Mouse (Mus musculus) ES-E14 (cell line): Measurements from ENCODE around the gene Nhp2. TPM values are rescaled to one million over a fixed set of nuclear protein-coding genes. Genes with fewer than 3 reads are reported as not detected.

Source experiments
- DNase-seq: peaks from one replicate; pipeline ENCODE4 v3.0.0-alpha.2; 2013; ENCODE audit warnings: low read depth, low spot score
- H3K27ac ChIP-seq: 2 replicates; pipeline ENCODE4 v1.5.1; 2012; ENCODE audit warnings: low read depth, mild to moderate bottlenecking, low read length, moderate library complexity, mixed read lengths; ENCODE audit not compliant: poor library complexity, insufficient read depth, severe bottlenecking
- H3K36me3 ChIP-seq: 2 replicates; pipeline ENCODE4 v1.6.1; 2012; ENCODE audit warnings: mild to moderate bottlenecking, low read length, moderate library complexity, mixed read lengths; ENCODE audit not compliant: control insufficient read depth, poor library complexity, insufficient read depth, severe bottlenecking
- H3K4me1 ChIP-seq, 2 experiments: fragments of 150-350 bp in 1 of 2; sonication (generic) in 1 of 2; 2 replicates each; pipeline ENCODE4 v1.6.1; 2012; ENCODE audit warnings: low read length in 2 of 2, mild to moderate bottlenecking in 1 of 2, mixed read lengths in 1 of 2; ENCODE audit not compliant: control insufficient read depth in 2 of 2, insufficient read depth in 2 of 2, poor library complexity in 1 of 2
- H3K4me3 ChIP-seq, 2 experiments: fragments of 150-350 bp in 1 of 2; sonication (generic) in 1 of 2; 2 replicates each; pipeline ENCODE4 v1.5.1; 2012; ENCODE audit warnings: low read length in 2 of 2, low read depth in 1 of 2, mild to moderate bottlenecking in 1 of 2, mixed read lengths in 1 of 2; ENCODE audit not compliant: insufficient read depth in 1 of 2, poor library complexity in 1 of 2, severe bottlenecking in 1 of 2
- H3K9ac ChIP-seq: 2 replicates; pipeline ENCODE4 v1.6.1; 2012; ENCODE audit warnings: low read depth, mild to moderate bottlenecking, low read length, mixed read lengths; ENCODE audit not compliant: poor library complexity, insufficient read depth, severe bottlenecking
- H3K9me3 ChIP-seq: fragments of 150-350 bp; sonication (generic); 2 replicates; pipeline ENCODE4 v1.6.1; 2012; ENCODE audit warnings: low read depth, mild to moderate bottlenecking, low read length; ENCODE audit not compliant: control insufficient read depth, insufficient read depth
- CHD2 ChIP-seq: IDR thresholded peaks from 2 replicates; pipeline ENCODE4 v1.6.1; 2014; ENCODE audit warnings: mild to moderate bottlenecking, low read depth, low read length, inconsistent platforms
- HCFC1 ChIP-seq: IDR thresholded peaks from 2 replicates; pipeline ENCODE4 v1.6.1; 2012; ENCODE audit warnings: low read length, inconsistent platforms, borderline replicate concordance; ENCODE audit not compliant: insufficient read depth
- MAFK ChIP-seq: IDR thresholded peaks from 2 replicates; pipeline ENCODE4 v1.6.1; 2014; ENCODE audit warnings: mild to moderate bottlenecking, low read depth, low read length, inconsistent platforms; ENCODE audit not compliant: insufficient read depth
- ZC3H11A ChIP-seq: IDR thresholded peaks from 2 replicates; pipeline ENCODE4 v1.6.1; 2012; ENCODE audit warnings: low read depth, mild to moderate bottlenecking, inconsistent platforms, low read length, borderline replicate concordance
- ZNF384 ChIP-seq: IDR thresholded peaks from 2 replicates; pipeline ENCODE4 v1.6.1; 2012; ENCODE audit warnings: low read depth, low read length, inconsistent platforms
- in situ Hi-C, 2 experiments: fragments of 600-800 bp; cut with MboI; formaldehyde crosslinking; loops; one replicate each; pipeline ENCODE4 v1.15.1; 2025; ENCODE audit warnings: low sequenced_read_pairs in 2 of 2, inconsistent platforms in 1 of 2; ENCODE audit not compliant: unreplicated experiment in 2 of 2
- total RNA-seq: library from RNA; depleted of rRNA; stranded (reverse); fragments of 300-350 nt; gene quantifications from 2 replicates; pipeline ENCODE4 v1.2.3, GENCODE M21; 2012

Gene Nhp2
- total RNA-seq, 1 experiment, result 452 TPM

DNA sequence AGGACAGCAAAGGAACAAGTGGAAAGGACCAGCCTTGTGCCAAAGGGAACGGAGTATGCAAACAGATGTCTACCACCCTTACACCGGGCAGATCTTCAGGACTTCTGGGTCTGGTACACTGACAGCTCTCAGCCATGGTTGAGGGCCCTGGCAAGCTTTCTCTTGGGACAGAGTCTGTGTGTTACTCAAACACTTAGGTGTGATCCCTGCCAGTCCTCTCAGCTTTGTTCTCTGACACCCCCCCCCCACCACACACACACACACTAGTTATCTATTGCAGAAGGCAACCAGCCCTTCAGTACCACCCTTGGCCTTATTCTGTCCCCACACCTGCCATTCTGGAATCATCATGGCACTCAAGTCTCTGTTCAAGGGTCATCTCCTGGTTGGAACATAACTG is 2.2 kb downstream of the Nhp2 start:
- peaks cover 53% of the 10 kb centered on the region for H3K36me3 ChIP-seq
- peaks cover 0 to 16% of the 10 kb centered on the region in 2 experiments; a peak in 2 of 4 replicates for H3K4me1 ChIP-seq
- no peaks in the 10 kb centered on the region for H3K9me3 ChIP-seq
- no peak for DNase-seq
- TF ChIP-seq MAFK (no peak), ZNF384 (no peak), HCFC1 (no peak), ZC3H11A (no peak)
- H3K4me3 ChIP-seq, result peak overlapping the region in 1 of 2 experiments; percentile 95; a peak in 1 of 4 replicates
- H3K9ac ChIP-seq, result no peak overlapping the region
- in situ Hi-C loops, result no loop called here
- 0 out of 2 replicates have a peak overlapping the region, but pooled peaks have one; percentile 4 for H3K27ac ChIP-seq

DNA sequence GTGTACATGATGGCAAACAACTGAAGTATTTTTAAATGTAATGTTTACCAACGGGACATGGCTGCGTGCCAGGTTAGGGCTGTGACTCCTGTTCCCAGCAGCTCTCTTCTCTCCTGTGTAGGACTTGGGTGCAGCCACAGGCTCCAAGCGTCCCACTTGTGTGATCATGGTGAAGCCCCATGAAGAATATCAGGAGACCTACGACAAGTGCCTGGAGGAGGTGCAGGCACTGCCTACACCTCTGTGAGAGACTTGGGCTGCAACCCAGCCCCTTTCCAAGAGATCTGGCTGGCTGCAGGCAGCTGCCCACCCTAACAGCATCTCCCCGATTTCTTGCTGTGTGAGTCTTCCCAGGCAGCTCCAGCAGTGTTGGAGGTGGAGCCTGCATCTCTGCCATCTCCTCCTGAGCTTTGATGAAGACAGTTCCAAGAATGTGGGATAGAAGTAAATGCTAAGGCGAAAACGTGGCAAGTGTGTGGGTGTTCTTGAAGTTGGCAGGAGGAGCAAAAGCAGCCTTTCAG is 3.5 kb downstream of the Nhp2 start:
- Histone ChIP-seq H3K9me3 (no peaks in the 10 kb centered on the region), H3K4me3 (no peak overlapping the region), H3K4me1 (peaks cover 0 to 16% of the 10 kb centered on the region in 2 experiments; a peak in 2 of 4 replicates), H3K9ac (no peak overlapping the region), H3K36me3 (peaks cover 66% of the 10 kb centered on the region), H3K27ac (no peak overlapping the region)
- TF ChIP-seq ZC3H11A (no peak), MAFK (no peak), CHD2 (no peak), HCFC1 (no peak), ZNF384 (no peak)
- no peak for DNase-seq
- in situ Hi-C loops, result no loop called here

- peak; percentile 79 for TF ChIP-seq MAFK
- TF ChIP-seq HCFC1, result no peak
- no peak overlapping the region for H3K9ac ChIP-seq
These were observed 5.8 kb downstream of the Nhp2 start for GRCm38 (mm10) chr11:51625187-51625820.

DNA sequence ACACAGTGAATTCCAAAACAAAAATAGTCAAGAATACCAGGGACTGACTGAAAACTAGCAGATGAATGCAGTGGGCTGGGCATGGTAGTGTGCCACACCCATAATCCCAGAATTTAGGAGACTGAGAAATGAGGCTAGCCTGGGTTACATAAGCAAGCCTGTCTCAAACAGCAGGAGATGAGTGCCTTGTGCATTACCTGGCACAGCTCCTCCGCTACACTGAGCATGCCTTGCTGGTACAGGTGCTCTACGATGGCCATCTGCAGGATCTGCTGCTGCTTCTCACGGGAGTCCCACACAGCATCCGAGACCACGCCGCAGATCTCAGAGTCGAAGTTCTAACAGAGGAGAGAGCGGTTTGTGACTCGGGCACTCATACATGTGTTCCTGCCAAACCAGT is 7.9 kb downstream of the Nhp2 start:
- peaks cover 68% of the 10 kb centered on the region for H3K36me3 ChIP-seq

More at GRCm38 (mm10) chr11:51625187-51625820, 5.8 kb downstream of the Nhp2 start:
- no peak overlapping the region for H3K4me3 ChIP-seq
- peaks cover 0 to 17% of the 10 kb centered on the region in 2 experiments; a peak in 2 of 4 replicates for H3K4me1 ChIP-seq
- DNase-seq, result no peak
- H3K9me3 ChIP-seq, result no peaks in the 10 kb centered on the region
- peaks cover 78% of the 10 kb centered on the region for H3K36me3 ChIP-seq
- in situ Hi-C loops, result no loop called here
- peak overlapping the region; percentile 76 for H3K27ac ChIP-seq

More for the DNA sequence above, 7.9 kb downstream of the Nhp2 start:
- H3K9me3 ChIP-seq, result no peaks in the 10 kb centered on the region
- in situ Hi-C loops, result no loop called here
- no peak overlapping the region for H3K27ac ChIP-seq
- no peak overlapping the region for H3K4me3 ChIP-seq
- TF ChIP-seq ZC3H11A (no peak), MAFK (no peak), CHD2 (no peak), ZNF384 (no peak), HCFC1 (no peak)
- no peak overlapping the region for H3K9ac ChIP-seq
- H3K4me1 ChIP-seq, result peaks cover 0 to 18% of the 10 kb centered on the region in 2 experiments; a peak in 2 of 4 replicates
- DNase-seq, result no peak
